Mouse (Mus musculus): ENCODE measurements at regions not wholly inside any gene's neighbourhood (a gene's known extent, or its start where the extent isn't known, plus 50 kb on each side); places are given as distances from the start of the nearest gene placed in this dataset.

- no peak for TF ChIP-seq POLR2A (IDR thresholded peaks at IDR 0.05; ENCODE audit: control insufficient read depth, low read depth, low read length)
- H3K4me3 ChIP-seq (ENCODE audit: control insufficient read depth, low read depth, low read length), result no peak overlapping the region
These were observed 97.2 kb downstream of the 1810010D01Rik start for GRCm38 (mm10) chr7:145110657-145111251.

DNA sequence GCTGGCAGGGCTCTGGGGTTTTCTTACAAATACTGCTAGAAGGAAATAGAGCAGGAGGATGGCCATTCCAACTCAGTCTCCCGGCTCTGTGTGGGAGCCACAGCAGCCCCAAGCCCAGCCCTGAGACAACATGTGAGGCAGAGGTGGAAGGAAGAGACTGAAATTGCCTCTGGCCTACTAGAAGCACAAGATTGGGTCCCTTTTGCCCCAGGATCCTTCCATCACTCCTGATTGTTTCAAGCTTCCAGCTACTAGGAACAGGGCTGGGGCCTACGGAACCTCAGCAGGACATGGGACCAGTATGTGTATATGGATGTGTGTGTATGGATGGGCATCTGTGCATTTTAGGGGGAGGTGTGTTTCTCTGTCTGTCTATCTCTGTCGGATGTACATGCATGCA, 97.9 kb downstream of the 1810010D01Rik start:
- Histone ChIP-seq H3K4me3 (ENCODE audit: control insufficient read depth, low read depth, low read length) (no peak overlapping the region), H3K27ac (ENCODE audit: control insufficient read depth, insufficient read depth, low read depth, low read length) (no peak overlapping the region), H3K27me3 (ENCODE audit: control insufficient read depth, insufficient read depth, low read length) (no peaks in the 10 kb centered on the region), H3K36me3 (ENCODE audit: control insufficient read depth, insufficient read depth, low read length) (no peaks in the 10 kb centered on the region), H3K4me1 (ENCODE audit: control insufficient read depth, insufficient read depth, low read length) (no peaks in the 10 kb centered on the region; the same call in 1 of the 2 replicates)
- TF ChIP-seq POLR2A (IDR thresholded peaks at IDR 0.05; ENCODE audit: control insufficient read depth, low read depth, low read length) (no peak), CTCF (IDR thresholded peaks at IDR 0.05; ENCODE audit: control insufficient read depth, insufficient read depth, insufficient replicate concordance, low read depth, low read length) (no peak)

More at GRCm38 (mm10) chr7:145110657-145111251, 97.2 kb downstream of the 1810010D01Rik start:
- H3K4me1 ChIP-seq (ENCODE audit: control insufficient read depth, insufficient read depth, low read length), result no peaks in the 10 kb centered on the region; the same call in 1 of the 2 replicates
- H3K27ac ChIP-seq (ENCODE audit: control insufficient read depth, insufficient read depth, low read depth, low read length), result peak overlapping the region; percentile 34
- no peaks in the 10 kb centered on the region for H3K36me3 ChIP-seq (ENCODE audit: control insufficient read depth, insufficient read depth, low read length)
- H3K27me3 ChIP-seq (ENCODE audit: control insufficient read depth, insufficient read depth, low read length), result no peaks in the 10 kb centered on the region

DNA sequence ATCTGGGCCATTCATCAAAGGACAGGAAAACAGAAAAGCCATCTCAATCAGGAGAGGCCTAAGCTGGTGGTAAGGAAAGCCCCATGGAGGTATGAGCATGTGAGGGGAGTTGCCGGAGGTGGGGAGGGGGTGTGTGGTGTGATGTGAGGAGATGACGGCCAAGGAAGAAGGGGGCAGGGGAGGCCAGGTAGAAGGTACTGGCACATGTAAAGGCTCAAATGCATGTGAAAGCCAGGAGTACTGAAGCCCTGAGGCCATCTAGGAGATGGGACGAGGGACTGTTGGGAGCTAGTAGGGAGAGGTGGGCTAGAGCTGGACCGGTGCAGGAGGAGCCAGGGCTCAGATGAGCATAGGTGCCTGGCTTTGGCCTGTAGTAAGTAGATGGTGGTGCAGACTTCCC, 98.4 kb downstream of the 1810010D01Rik start:
- no peak for TF ChIP-seq POLR2A (IDR thresholded peaks at IDR 0.05; ENCODE audit: control insufficient read depth, low read depth, low read length)
- no peak for TF ChIP-seq CTCF (IDR thresholded peaks at IDR 0.05; ENCODE audit: control insufficient read depth, insufficient read depth, insufficient replicate concordance, low read depth, low read length)
- Histone ChIP-seq H3K36me3 (ENCODE audit: control insufficient read depth, insufficient read depth, low read length) (no peaks in the 10 kb centered on the region), H3K27me3 (ENCODE audit: control insufficient read depth, insufficient read depth, low read length) (no peaks in the 10 kb centered on the region), H3K4me3 (ENCODE audit: control insufficient read depth, low read depth, low read length) (no peak overlapping the region), H3K27ac (ENCODE audit: control insufficient read depth, insufficient read depth, low read depth, low read length) (no peak overlapping the region), H3K4me1 (ENCODE audit: control insufficient read depth, insufficient read depth, low read length) (no peaks in the 10 kb centered on the region; the same call in 1 of the 2 replicates)

- Histone ChIP-seq H3K4me1 (ENCODE audit: control insufficient read depth, insufficient read depth, low read length) (no peaks in the 10 kb centered on the region; the same call in 1 of the 2 replicates), H3K36me3 (ENCODE audit: control insufficient read depth, insufficient read depth, low read length) (no peaks in the 10 kb centered on the region), H3K27ac (ENCODE audit: control insufficient read depth, insufficient read depth, low read depth, low read length) (no peak overlapping the region), H3K4me3 (ENCODE audit: control insufficient read depth, low read depth, low read length) (no peak overlapping the region), H3K27me3 (ENCODE audit: control insufficient read depth, insufficient read depth, low read length) (no peaks in the 10 kb centered on the region)
- TF ChIP-seq POLR2A (IDR thresholded peaks at IDR 0.05; ENCODE audit: control insufficient read depth, low read depth, low read length) (no peak), CTCF (IDR thresholded peaks at IDR 0.05; ENCODE audit: control insufficient read depth, insufficient read depth, insufficient replicate concordance, low read depth, low read length) (no peak)
These were observed 98.9 kb downstream of the 1810010D01Rik start for GRCm38 (mm10) chr7:145108994-145109393.

DNA sequence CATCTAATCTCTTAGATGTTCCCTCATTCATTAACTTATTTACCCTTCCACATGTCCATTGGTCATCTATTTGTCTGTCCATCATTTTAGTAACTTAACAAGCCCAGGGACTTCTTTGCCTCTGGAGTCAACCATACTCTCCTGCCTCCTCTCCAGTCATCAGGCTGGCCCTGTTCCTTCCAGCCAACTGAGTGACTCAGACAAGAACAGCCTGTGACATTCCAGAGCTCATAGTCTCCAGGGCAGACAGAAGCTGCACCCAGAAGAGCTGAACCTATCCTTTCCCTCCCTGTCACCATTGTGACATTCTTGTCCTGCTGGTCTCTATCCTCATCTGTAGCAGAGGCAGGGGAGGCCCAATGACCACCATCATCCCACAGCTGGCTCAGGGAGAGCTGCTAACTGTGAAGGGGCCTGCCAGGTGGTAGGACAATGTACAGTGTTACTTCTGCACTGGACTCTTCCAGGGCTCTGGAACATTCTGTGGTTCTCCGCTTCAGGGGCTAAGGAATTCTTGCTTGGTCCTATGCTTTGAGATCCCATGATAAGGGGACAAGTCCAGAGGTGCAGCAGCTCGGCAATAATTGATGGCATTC, 100.2 kb downstream of the 1810010D01Rik start:
- H3K27me3 ChIP-seq (ENCODE audit: control insufficient read depth, insufficient read depth, low read length), result no peaks in the 10 kb centered on the region
- TF ChIP-seq CTCF (IDR thresholded peaks at IDR 0.05; ENCODE audit: control insufficient read depth, insufficient read depth, insufficient replicate concordance, low read depth, low read length), result no peak
- no peak for TF ChIP-seq POLR2A (IDR thresholded peaks at IDR 0.05; ENCODE audit: control insufficient read depth, low read depth, low read length)

DNA sequence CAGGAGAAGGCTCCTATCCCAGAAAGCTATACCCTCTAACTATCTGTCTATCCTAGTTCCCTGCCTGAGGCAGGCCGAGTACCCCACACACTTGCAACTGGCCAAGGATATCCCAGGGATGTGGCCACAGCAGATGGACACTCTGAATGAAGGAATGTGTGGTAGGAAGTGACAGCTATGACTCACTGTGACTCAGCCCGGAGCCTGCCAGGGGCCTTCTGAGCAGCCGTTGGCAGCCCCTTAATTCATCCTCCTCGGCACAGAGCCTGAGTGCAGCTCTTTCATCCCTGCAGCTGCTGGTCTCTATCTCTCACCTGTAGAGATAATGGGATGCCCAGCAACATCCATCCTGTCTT, 101.4 kb downstream of the 1810010D01Rik start:
- H3K27ac ChIP-seq (ENCODE audit: control insufficient read depth, insufficient read depth, low read depth, low read length), result no peak overlapping the region

More for the DNA sequence above, 100.2 kb downstream of the 1810010D01Rik start:
- Histone ChIP-seq H3K27ac (ENCODE audit: control insufficient read depth, insufficient read depth, low read depth, low read length) (no peak overlapping the region), H3K4me1 (ENCODE audit: control insufficient read depth, insufficient read depth, low read length) (no peaks in the 10 kb centered on the region; the same call in 1 of the 2 replicates), H3K36me3 (ENCODE audit: control insufficient read depth, insufficient read depth, low read length) (no peaks in the 10 kb centered on the region), H3K4me3 (ENCODE audit: control insufficient read depth, low read depth, low read length) (no peak overlapping the region)

GRCm38 (mm10) chr7:145105831-145106493, 102.0 kb downstream of the 1810010D01Rik start:
- no peaks in the 10 kb centered on the region for H3K27me3 ChIP-seq (ENCODE audit: control insufficient read depth, insufficient read depth, low read length)
- no peaks in the 10 kb centered on the region; the same call in 1 of the 2 replicates for H3K4me1 ChIP-seq (ENCODE audit: control insufficient read depth, insufficient read depth, low read length)
- no peaks in the 10 kb centered on the region for H3K36me3 ChIP-seq (ENCODE audit: control insufficient read depth, insufficient read depth, low read length)
- TF ChIP-seq CTCF (IDR thresholded peaks at IDR 0.05; ENCODE audit: control insufficient read depth, insufficient read depth, insufficient replicate concordance, low read depth, low read length), result no peak
- no peak for TF ChIP-seq POLR2A (IDR thresholded peaks at IDR 0.05; ENCODE audit: control insufficient read depth, low read depth, low read length)
- H3K4me3 ChIP-seq (ENCODE audit: control insufficient read depth, low read depth, low read length), result no peak overlapping the region
- H3K27ac ChIP-seq (ENCODE audit: control insufficient read depth, insufficient read depth, low read depth, low read length), result no peak overlapping the region

More for the DNA sequence above, 101.4 kb downstream of the 1810010D01Rik start:
- Histone ChIP-seq H3K36me3 (ENCODE audit: control insufficient read depth, insufficient read depth, low read length) (no peaks in the 10 kb centered on the region), H3K4me1 (ENCODE audit: control insufficient read depth, insufficient read depth, low read length) (no peaks in the 10 kb centered on the region; the same call in 1 of the 2 replicates), H3K27me3 (ENCODE audit: control insufficient read depth, insufficient read depth, low read length) (no peaks in the 10 kb centered on the region), H3K4me3 (ENCODE audit: control insufficient read depth, low read depth, low read length) (no peak overlapping the region)
- TF ChIP-seq POLR2A (IDR thresholded peaks at IDR 0.05; ENCODE audit: control insufficient read depth, low read depth, low read length) (no peak), CTCF (IDR thresholded peaks at IDR 0.05; ENCODE audit: control insufficient read depth, insufficient read depth, insufficient replicate concordance, low read depth, low read length) (no peak)

Measured in testis, adult 2 months (tissue).